Mouse (Mus musculus) embryonic facial prominence, embryonic 13.5 days (tissue): ENCODE measurements at regions not wholly inside any gene's neighbourhood (a gene's known extent, or its start where the extent isn't known, plus 50 kb on each side); places are given as distances from the start of the nearest gene placed in this dataset.
A peak's percentile ranks its signal among the peaks of the same experiment; 100 is the strongest.

ENCODE experiments used
- ATAC-seq: fragments of 200-750 bp; cut with Nextera tagmentation; 2 replicates; pipeline ENCODE4 v1.8.0; 2017; ENCODE audit warnings: low read depth; ENCODE audit not compliant: insufficient number of reproducible peaks, insufficient read depth, low FRiP score, low TSS enrichment
- H3K27ac ChIP-seq: fragments of 300-500 bp; sonication (generic); 2 replicates; pipeline ENCODE4 v1.5.1; 2015; ENCODE audit warnings: moderate library complexity, mild to moderate bottlenecking, inconsistent platforms
- H3K27me3 ChIP-seq: fragments of 300-500 bp; sonication (generic); 2 replicates; pipeline ENCODE4 v1.6.1; 2015; ENCODE audit warnings: mild to moderate bottlenecking, inconsistent platforms
- H3K36me3 ChIP-seq: fragments of 300-500 bp; sonication (generic); 2 replicates; pipeline ENCODE4 v1.6.1; 2015; ENCODE audit warnings: mild to moderate bottlenecking, inconsistent platforms
- H3K4me1 ChIP-seq: fragments of 300-500 bp; sonication (generic); 2 replicates; pipeline ENCODE4 v1.6.1; 2015; ENCODE audit warnings: inconsistent platforms
- H3K4me2 ChIP-seq: fragments of 300-500 bp; sonication (generic); 2 replicates; pipeline ENCODE4 v1.6.1; 2015; ENCODE audit warnings: moderate library complexity, mild to moderate bottlenecking, inconsistent platforms
- H3K4me3 ChIP-seq: fragments of 300-500 bp; sonication (generic); 2 replicates; pipeline ENCODE4 v1.5.1; 2015; ENCODE audit warnings: mild to moderate bottlenecking, inconsistent platforms
- H3K9ac ChIP-seq: fragments of 300-500 bp; sonication (generic); 2 replicates; pipeline ENCODE4 v1.6.1; 2015; ENCODE audit warnings: mild to moderate bottlenecking, inconsistent platforms
- H3K9me3 ChIP-seq: fragments of 300-500 bp; sonication (generic); 2 replicates; pipeline ENCODE4 v1.6.1; 2016; ENCODE audit warnings: inconsistent platforms
- WGBS: fragments of 180-500 bp; shearing (Covaris S2); methylation state at CpG from one replicate; pipeline ENCODE4 v1.1.7; 2015; ENCODE audit warnings: mixed read lengths; 5-methylcytosine and 5-hydroxymethylcytosine counted together

DNA sequence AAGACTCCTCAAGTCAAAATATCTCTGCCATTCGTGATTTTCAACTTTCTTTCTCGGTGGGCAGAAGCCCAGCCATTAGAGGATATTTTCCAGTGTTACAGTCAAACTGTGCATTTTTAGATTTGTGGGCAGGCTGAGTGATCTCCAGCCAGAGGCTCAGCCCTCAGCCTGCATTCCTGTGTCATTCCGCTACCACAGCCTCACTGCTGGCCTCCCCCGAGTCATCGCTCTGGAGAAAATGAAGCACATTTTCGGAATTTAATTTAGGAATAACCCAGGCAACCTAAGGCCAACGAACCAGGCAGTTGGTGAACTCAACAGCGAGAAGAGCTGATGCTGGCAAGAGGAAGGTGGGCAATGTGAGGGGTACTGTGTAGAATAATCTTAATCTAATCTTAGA, 80.9 kb upstream of the Nudt7 start:
- Histone ChIP-seq H3K4me3 (no peak overlapping the region), H3K9me3 (no peaks in the 10 kb centered on the region), H3K36me3 (no peaks in the 10 kb centered on the region), H3K27me3 (no peaks in the 10 kb centered on the region), H3K4me1 (no peaks in the 10 kb centered on the region), H3K27ac (0 out of 2 replicates have a peak overlapping the region, but pooled peaks have one; percentile 22), H3K9ac (no peak overlapping the region), H3K4me2 (no peak overlapping the region)
- 61% methylated on average over 8 of the region's 8 CpGs for WGBS
- no peak for ATAC-seq

DNA sequence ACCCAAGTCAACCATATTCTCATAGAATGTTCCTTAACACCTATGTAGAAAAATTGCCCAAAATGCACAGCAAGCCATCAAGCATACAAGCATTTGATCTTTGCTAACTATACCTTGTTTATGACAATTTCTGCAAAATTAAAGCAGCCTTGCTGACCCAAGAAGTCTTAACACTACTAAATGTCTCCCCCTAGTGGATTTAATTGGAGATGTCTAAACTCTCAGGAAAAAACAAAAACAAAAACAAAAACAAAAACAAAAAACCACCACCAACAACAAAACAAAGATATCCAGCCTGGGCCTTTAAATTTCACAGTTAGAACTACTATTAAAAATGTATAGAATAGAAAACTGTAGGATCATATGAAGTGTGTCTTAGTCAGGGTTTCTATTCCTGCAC, 69.8 kb upstream of the Nudt7 start:
- no peaks in the 10 kb centered on the region for H3K27me3 ChIP-seq
- H3K9ac ChIP-seq = no peak overlapping the region
- H3K4me3 ChIP-seq = no peak overlapping the region
- H3K27ac ChIP-seq = no peak overlapping the region
- H3K4me2 ChIP-seq = no peak overlapping the region
- no peak for ATAC-seq
- no peaks in the 10 kb centered on the region for H3K4me1 ChIP-seq
- H3K36me3 ChIP-seq = no peaks in the 10 kb centered on the region
- no peaks in the 10 kb centered on the region for H3K9me3 ChIP-seq

DNA sequence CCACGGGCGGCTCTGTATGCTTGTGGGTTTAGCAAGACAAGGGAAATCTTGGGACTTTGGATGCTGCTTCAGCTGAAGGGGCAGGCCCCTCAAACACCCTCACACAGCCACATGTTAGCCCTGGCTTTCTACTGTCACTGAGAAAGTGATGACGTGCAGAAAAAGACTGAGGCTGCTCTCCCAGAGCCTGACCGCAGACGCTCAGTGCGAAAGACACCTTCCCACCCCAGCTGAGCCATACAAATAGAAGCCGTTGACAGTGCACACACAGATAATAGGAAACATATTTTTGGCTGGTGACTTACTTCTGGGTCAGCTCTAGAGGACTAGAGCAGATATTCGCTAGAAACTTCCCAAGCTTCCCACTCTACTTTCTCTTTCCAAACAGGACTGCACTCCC, 61.0 kb upstream of the Nudt7 start:
- Histone ChIP-seq H3K27ac (no peak overlapping the region), H3K4me3 (no peak overlapping the region), H3K9me3 (no peaks in the 10 kb centered on the region; the same call in 1 of the 2 replicates), H3K4me2 (no peak overlapping the region), H3K36me3 (no peaks in the 10 kb centered on the region), H3K27me3 (no peaks in the 10 kb centered on the region), H3K9ac (no peak overlapping the region), H3K4me1 (no peaks in the 10 kb centered on the region; the same call in 1 of the 2 replicates)
- ATAC-seq = no peak
- 45% methylated on average over 8 of the region's 8 CpGs for WGBS

GRCm38 (mm10) chr8:114074122-114074521, 59.2 kb upstream of the Nudt7 start:
- no peaks in the 10 kb centered on the region for H3K27me3 ChIP-seq
- H3K9ac ChIP-seq = no peak overlapping the region
- no peak overlapping the region for H3K27ac ChIP-seq
- no peaks in the 10 kb centered on the region; the same call in 1 of the 2 replicates for H3K9me3 ChIP-seq
- 83% methylated on average over 2 of the region's 2 CpGs for WGBS
- no peaks in the 10 kb centered on the region; the same call in 1 of the 2 replicates for H3K4me1 ChIP-seq
- H3K4me3 ChIP-seq = no peak overlapping the region
- no peak for ATAC-seq
- no peaks in the 10 kb centered on the region for H3K36me3 ChIP-seq
- no peak overlapping the region for H3K4me2 ChIP-seq

- 80% methylated on average over 5 of the region's 5 CpGs for WGBS
Measured at GRCm38 (mm10) chr8:114076701-114077100, 56.7 kb upstream of the Nudt7 start.

GRCm38 (mm10) chr8:114081049-114081756, 52.2 kb upstream of the Nudt7 start:
- ATAC-seq = no peak
- H3K9me3 ChIP-seq = no peaks in the 10 kb centered on the region
- no peaks in the 10 kb centered on the region for H3K36me3 ChIP-seq
- H3K4me2 ChIP-seq = no peak overlapping the region
- H3K27ac ChIP-seq = no peak overlapping the region
- H3K4me3 ChIP-seq = no peak overlapping the region
- H3K9ac ChIP-seq = no peak overlapping the region
- no peaks in the 10 kb centered on the region for H3K27me3 ChIP-seq
- no peaks in the 10 kb centered on the region for H3K4me1 ChIP-seq
- WGBS = 14% methylated on average over 10 of the region's 10 CpGs

More at GRCm38 (mm10) chr8:114076701-114077100, 56.7 kb upstream of the Nudt7 start:
- no peak overlapping the region for H3K4me2 ChIP-seq
- no peaks in the 10 kb centered on the region; the same call in 1 of the 2 replicates for H3K4me1 ChIP-seq
- no peak overlapping the region for H3K9ac ChIP-seq
- no peaks in the 10 kb centered on the region; the same call in 1 of the 2 replicates for H3K9me3 ChIP-seq
- no peaks in the 10 kb centered on the region for H3K27me3 ChIP-seq
- H3K4me3 ChIP-seq = no peak overlapping the region
- no peak for ATAC-seq
- no peak overlapping the region for H3K27ac ChIP-seq
- H3K36me3 ChIP-seq = no peaks in the 10 kb centered on the region

- Histone ChIP-seq H3K36me3 (no peaks in the 10 kb centered on the region), H3K4me3 (no peak overlapping the region), H3K27me3 (no peaks in the 10 kb centered on the region), H3K9ac (no peak overlapping the region), H3K4me2 (no peak overlapping the region), H3K4me1 (no peaks in the 10 kb centered on the region), H3K27ac (no peak overlapping the region), H3K9me3 (no peaks in the 10 kb centered on the region)
- ATAC-seq = no peak
- 78% methylated on average over 3 of the region's 3 CpGs for WGBS
Measured at GRCm38 (mm10) chr8:114081757-114082059, 51.6 kb upstream of the Nudt7 start.
